Mouse (Mus musculus): ENCODE data around the gene Col6a6.

The Col6a6 gene

GRCm38 (mm10) chr9:105801463-105801862 is 26.5 kb downstream of the Col6a6 start:
- no peak for DNase-seq (ENCODE audit: inconsistent ontology term)

GRCm38 (mm10) chr9:105800286-105800685 is 27.7 kb downstream of the Col6a6 start:
- no peak for DNase-seq (ENCODE audit: inconsistent ontology term)

- DNase-seq (ENCODE audit: inconsistent ontology term): no peak
These were observed 31.8 kb downstream of the Col6a6 start for GRCm38 (mm10) chr9:105796137-105796536.

- no peak for DNase-seq (ENCODE audit: inconsistent ontology term)
These were observed 33.0 kb downstream of the Col6a6 start for GRCm38 (mm10) chr9:105794965-105795364.

GRCm38 (mm10) chr9:105791810-105792209 is 36.1 kb downstream of the Col6a6 start:
- no peak for DNase-seq (ENCODE audit: inconsistent ontology term)

- no peak for DNase-seq (ENCODE audit: inconsistent ontology term)
These were observed 39.8 kb downstream of the Col6a6 start for GRCm38 (mm10) chr9:105788203-105788602.

GRCm38 (mm10) chr9:105787800-105788199 is 40.2 kb downstream of the Col6a6 start:
- no peak for DNase-seq (ENCODE audit: inconsistent ontology term)

GRCm38 (mm10) chr9:105784026-105784425 is 43.9 kb downstream of the Col6a6 start:
- no peak for DNase-seq (ENCODE audit: inconsistent ontology term)

GRCm38 (mm10) chr9:105780696-105781095 is 47.3 kb downstream of the Col6a6 start:
- no peak for DNase-seq (ENCODE audit: inconsistent ontology term)

GRCm38 (mm10) chr9:105778741-105779140 is 49.2 kb downstream of the Col6a6 start:
- DNase-seq (ENCODE audit: inconsistent ontology term): no peak

GRCm38 (mm10) chr9:105774878-105775277 is 53.1 kb downstream of the Col6a6 start:
- DNase-seq (ENCODE audit: inconsistent ontology term): peak; percentile 67

- no peak for DNase-seq (ENCODE audit: inconsistent ontology term)
These were observed 53.6 kb downstream of the Col6a6 start for GRCm38 (mm10) chr9:105774321-105774720.

GRCm38 (mm10) chr9:105771380-105771779 is 56.6 kb downstream of the Col6a6 start:
- DNase-seq (ENCODE audit: inconsistent ontology term): no peak

- DNase-seq (ENCODE audit: inconsistent ontology term): peak; percentile 70
These were observed 57.3 kb downstream of the Col6a6 start for GRCm38 (mm10) chr9:105770690-105771089.

- no peak for DNase-seq (ENCODE audit: inconsistent ontology term)
These were observed 62.1 kb downstream of the Col6a6 start for GRCm38 (mm10) chr9:105765891-105766290.

GRCm38 (mm10) chr9:105764681-105765080 is 63.3 kb downstream of the Col6a6 start:
- DNase-seq (ENCODE audit: inconsistent ontology term): no peak

GRCm38 (mm10) chr9:105764127-105764526 is 63.8 kb downstream of the Col6a6 start:
- no peak for DNase-seq (ENCODE audit: inconsistent ontology term)

GRCm38 (mm10) chr9:105763625-105764024 is 64.3 kb downstream of the Col6a6 start:
- DNase-seq (ENCODE audit: inconsistent ontology term): no peak

- no peak for DNase-seq (ENCODE audit: inconsistent ontology term)
These were observed 65.7 kb downstream of the Col6a6 start for GRCm38 (mm10) chr9:105762274-105762673.

GRCm38 (mm10) chr9:105758861-105759260 is 69.1 kb downstream of the Col6a6 start:
- no peak for DNase-seq (ENCODE audit: inconsistent ontology term)

- DNase-seq (ENCODE audit: inconsistent ontology term): no peak
These were observed 69.7 kb downstream of the Col6a6 start for GRCm38 (mm10) chr9:105758173-105758765.

GRCm38 (mm10) chr9:105754256-105754655 is 73.7 kb downstream of the Col6a6 start:
- DNase-seq (ENCODE audit: inconsistent ontology term): no peak

GRCm38 (mm10) chr9:105745861-105746260 is 82.1 kb downstream of the Col6a6 start:
- no peak for DNase-seq (ENCODE audit: inconsistent ontology term)

GRCm38 (mm10) chr9:105740413-105740812 is 87.5 kb downstream of the Col6a6 start:
- DNase-seq (ENCODE audit: inconsistent ontology term): no peak

All from Muller cell, postnatal 12 days (primary cell).